Mouse (Mus musculus): Measurements from ENCODE around the gene Slc35d1. TPM values are rescaled to one million over a fixed set of nuclear protein-coding genes. Genes with fewer than 3 reads are reported as not detected.
"Not testable (repeated sequence)": the region's sequence is repeated elsewhere in the genome, so short reads cannot be mapped to it uniquely, and the experiment has no call there.

Slc35d1 gene
- polyA plus RNA-seq, 1 experiment: 9.4 TPM

DNA sequence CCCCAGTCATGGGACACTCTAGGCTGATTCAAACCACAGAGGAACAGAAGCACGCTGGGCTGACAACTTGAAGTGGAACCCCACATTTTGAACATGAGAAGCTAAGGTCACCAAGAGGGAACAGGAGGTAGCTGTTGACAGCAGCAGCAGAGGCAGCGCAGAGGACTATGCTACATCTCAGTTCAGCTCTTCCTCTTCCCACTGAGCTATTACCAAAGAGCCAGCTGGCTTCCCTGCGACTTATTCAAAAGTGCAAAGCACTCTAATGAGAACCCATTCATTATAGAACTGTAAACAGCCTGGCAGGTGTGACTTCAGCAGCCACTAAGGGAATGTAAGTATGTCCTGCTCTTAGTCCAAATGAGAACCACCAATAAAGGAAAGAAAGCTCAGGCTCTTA lies 35.4 kb downstream of the Slc35d1 start:
- H3K27ac ChIP-seq (ENCODE audit: insufficient read depth, low read length): 0 out of 2 replicates have a peak overlapping the region, but pooled peaks have one; percentile 5
- peaks cover 5% of the 10 kb centered on the region; the same call in 1 of the 2 replicates for H3K4me1 ChIP-seq (ENCODE audit: control insufficient read depth, insufficient read depth, low read length)
- no peaks in the 10 kb centered on the region for H3K27me3 ChIP-seq (ENCODE audit: control insufficient read depth, insufficient read depth, low read length)
- WGBS: 59% methylated on average over 3 of the region's 3 CpGs
- peak in 1 of 2 experiments; percentile 42 for DNase-seq
- no peak overlapping the region for H3K4me3 ChIP-seq (replicated peaks; ENCODE audit: insufficient read depth, low read depth, low read length)
- TF ChIP-seq POLR2A (IDR thresholded peaks at IDR 0.05; ENCODE audit: borderline replicate concordance, insufficient read depth, low read length): no peak
- no peak for TF ChIP-seq CTCF (IDR thresholded peaks at IDR 0.05; ENCODE audit: borderline replicate concordance, insufficient read depth, low read depth, low read length)

DNA sequence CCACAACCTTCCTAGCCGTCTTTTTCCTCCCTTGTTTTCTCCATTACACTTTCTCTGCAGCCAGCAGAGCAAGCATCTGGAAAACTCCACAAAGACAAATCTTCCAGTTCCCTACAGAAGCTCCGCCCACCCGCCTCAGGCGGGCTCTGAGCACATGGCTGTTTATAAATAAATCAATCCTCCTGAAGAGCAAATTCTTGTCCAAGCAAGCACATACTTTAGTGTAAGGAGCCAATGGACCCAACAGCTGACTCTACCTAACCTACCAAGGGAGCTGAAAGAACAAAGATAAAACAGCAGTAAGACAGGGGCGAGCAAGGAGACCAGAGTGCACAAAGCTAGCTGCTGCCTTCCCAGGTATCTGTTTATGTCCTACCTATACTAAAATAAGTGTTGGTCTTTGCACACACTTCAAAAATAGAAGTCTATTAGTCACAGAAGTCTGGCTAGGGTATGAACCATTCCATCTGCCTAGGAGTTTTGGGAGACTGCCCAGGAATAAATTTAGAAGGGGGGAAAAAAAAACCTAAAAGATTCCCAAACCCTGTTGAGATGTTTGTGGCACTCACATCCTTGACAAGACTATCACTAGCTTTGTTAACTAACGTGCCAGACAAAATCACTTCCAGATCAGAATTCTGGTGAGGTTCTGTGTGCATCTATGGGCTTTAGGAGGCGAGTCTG lies 36.2 kb downstream of the Slc35d1 start:
- TF ChIP-seq CTCF (IDR thresholded peaks at IDR 0.05; ENCODE audit: borderline replicate concordance, insufficient read depth, low read depth, low read length) (no peak), POLR2A (IDR thresholded peaks at IDR 0.05; ENCODE audit: borderline replicate concordance, insufficient read depth, low read length) (no peak)
- no peaks in the 10 kb centered on the region for H3K27me3 ChIP-seq (ENCODE audit: control insufficient read depth, insufficient read depth, low read length)
- peak; percentile 35 to 72 for DNase-seq
- 55% methylated on average over 7 of the region's 7 CpGs for WGBS
- H3K27ac ChIP-seq (ENCODE audit: insufficient read depth, low read length): 0 out of 2 replicates have a peak overlapping the region, but pooled peaks have one; percentile 5
- peaks cover 5% of the 10 kb centered on the region; the same call in 1 of the 2 replicates for H3K4me1 ChIP-seq (ENCODE audit: control insufficient read depth, insufficient read depth, low read length)
- H3K4me3 ChIP-seq (replicated peaks; ENCODE audit: insufficient read depth, low read depth, low read length): no peak overlapping the region

DNA sequence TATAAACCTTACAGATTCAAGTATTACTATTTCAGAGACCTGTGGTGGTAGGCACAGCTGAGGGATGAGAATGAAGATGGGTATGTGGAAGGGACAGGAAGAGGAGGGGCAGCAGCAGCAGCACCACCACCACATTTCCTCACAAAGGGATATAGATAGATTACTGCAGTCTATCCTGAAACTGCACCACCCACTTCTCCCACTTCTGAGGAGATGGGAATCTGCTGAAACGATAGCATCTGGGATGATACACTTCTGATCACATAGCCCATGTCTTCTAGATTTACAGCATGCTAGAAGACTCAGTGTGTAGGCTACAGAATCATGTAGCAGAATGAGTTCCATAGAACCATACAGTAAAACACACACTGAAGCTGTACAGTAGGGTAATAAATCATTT lies 37.3 kb downstream of the Slc35d1 start:
- no peak overlapping the region for H3K4me3 ChIP-seq (replicated peaks; ENCODE audit: insufficient read depth, low read depth, low read length)
- no peak overlapping the region for H3K27ac ChIP-seq (ENCODE audit: insufficient read depth, low read length)
- TF ChIP-seq POLR2A (IDR thresholded peaks at IDR 0.05; ENCODE audit: borderline replicate concordance, insufficient read depth, low read length): no peak
- TF ChIP-seq CTCF (IDR thresholded peaks at IDR 0.05; ENCODE audit: borderline replicate concordance, insufficient read depth, low read depth, low read length): no peak
- H3K4me1 ChIP-seq (ENCODE audit: control insufficient read depth, insufficient read depth, low read length): peaks cover 5% of the 10 kb centered on the region; the same call in 1 of the 2 replicates
- no peak for DNase-seq
- 94% methylated on average over 1 of the region's 1 CpGs for WGBS
- H3K27me3 ChIP-seq (ENCODE audit: control insufficient read depth, insufficient read depth, low read length): no peaks in the 10 kb centered on the region

DNA sequence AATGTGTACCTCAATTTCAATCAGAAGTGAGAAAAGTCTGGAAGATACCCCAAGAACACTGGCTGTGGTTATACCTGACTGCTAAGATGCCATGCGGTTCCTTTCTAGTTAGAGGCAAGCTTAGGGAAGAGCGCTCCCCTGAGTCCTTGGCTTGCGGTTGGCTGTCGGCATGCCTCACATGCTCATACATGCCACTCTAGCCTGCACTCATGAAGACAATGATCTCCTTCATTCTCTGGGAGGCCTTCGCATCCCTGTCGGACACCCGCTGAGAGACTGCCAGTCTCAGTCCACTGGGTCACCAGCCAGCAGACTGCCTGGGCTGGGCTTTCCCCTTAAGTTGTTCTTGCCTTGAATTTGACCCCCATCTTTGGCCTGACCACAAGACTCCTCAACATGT lies 41.0 kb downstream of the Slc35d1 start:
- Histone ChIP-seq H3K4me1 (ENCODE audit: control insufficient read depth, insufficient read depth, low read length) (peaks cover 5% of the 10 kb centered on the region; the same call in 1 of the 2 replicates), H3K27me3 (ENCODE audit: control insufficient read depth, insufficient read depth, low read length) (no peaks in the 10 kb centered on the region), H3K27ac (ENCODE audit: insufficient read depth, low read length) (no peak overlapping the region), H3K4me3 (replicated peaks; ENCODE audit: insufficient read depth, low read depth, low read length) (no peak overlapping the region)
- TF ChIP-seq CTCF (IDR thresholded peaks at IDR 0.05; ENCODE audit: borderline replicate concordance, insufficient read depth, low read depth, low read length): no peak
- TF ChIP-seq POLR2A (IDR thresholded peaks at IDR 0.05; ENCODE audit: borderline replicate concordance, insufficient read depth, low read length): no peak
- DNase-seq: peak in 1 of 2 experiments; percentile 18
- 64% methylated on average over 7 of the region's 7 CpGs for WGBS

DNA sequence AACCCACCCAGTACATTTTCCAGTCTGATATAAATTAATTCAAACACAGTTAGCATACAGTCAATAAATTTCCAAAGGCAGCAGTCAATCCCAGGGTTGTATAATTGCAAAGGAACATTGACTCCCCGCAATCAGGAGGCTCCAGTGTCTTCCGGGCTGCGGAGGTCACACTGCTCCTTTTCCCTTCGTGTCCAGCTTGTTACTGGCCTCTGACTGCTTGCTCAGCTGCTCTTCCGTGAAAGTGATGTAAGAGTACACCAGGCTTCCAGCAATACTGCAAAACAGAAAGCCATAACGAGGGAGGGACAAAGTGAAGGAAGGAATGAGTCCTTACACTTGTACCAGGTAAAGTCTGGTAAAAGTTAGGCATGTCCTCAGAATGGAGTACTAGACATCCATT lies 41.5 kb downstream of the Slc35d1 start:
- H3K4me3 ChIP-seq (replicated peaks; ENCODE audit: insufficient read depth, low read depth, low read length): no peak overlapping the region
- TF ChIP-seq POLR2A (IDR thresholded peaks at IDR 0.05; ENCODE audit: borderline replicate concordance, insufficient read depth, low read length): no peak
- TF ChIP-seq CTCF (IDR thresholded peaks at IDR 0.05; ENCODE audit: borderline replicate concordance, insufficient read depth, low read depth, low read length): no peak
- DNase-seq: no peak
- H3K27ac ChIP-seq (ENCODE audit: insufficient read depth, low read length): no peak overlapping the region
- 76% methylated on average over 6 of the region's 6 CpGs for WGBS
- H3K4me1 ChIP-seq (ENCODE audit: control insufficient read depth, insufficient read depth, low read length): peaks cover 5% of the 10 kb centered on the region; the same call in 1 of the 2 replicates
- H3K27me3 ChIP-seq (ENCODE audit: control insufficient read depth, insufficient read depth, low read length): no peaks in the 10 kb centered on the region

DNA sequence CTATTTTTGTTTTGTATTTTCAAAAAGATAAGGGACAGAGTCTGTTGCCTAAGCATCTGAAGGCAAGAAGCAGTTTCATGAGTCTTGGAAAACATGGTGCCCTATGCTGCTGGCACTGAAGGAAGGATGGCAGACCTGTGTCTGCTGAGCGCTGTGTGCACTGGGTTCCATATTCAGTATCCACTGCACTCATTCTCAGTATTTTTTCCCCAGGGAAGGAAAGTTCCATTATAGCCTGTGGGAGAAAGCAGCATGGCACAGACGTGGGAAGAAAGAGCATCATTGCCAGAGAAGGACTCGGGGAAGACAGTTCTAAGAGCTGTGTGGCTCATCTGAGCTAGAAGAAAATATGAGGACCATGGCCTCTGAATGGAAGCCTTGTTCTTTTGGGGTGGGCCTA lies 43.7 kb downstream of the Slc35d1 start:
- no peak for DNase-seq
- Histone ChIP-seq H3K4me1 (ENCODE audit: control insufficient read depth, insufficient read depth, low read length) (no peaks in the 10 kb centered on the region), H3K27ac (ENCODE audit: insufficient read depth, low read length) (no peak overlapping the region), H3K27me3 (ENCODE audit: control insufficient read depth, insufficient read depth, low read length) (no peaks in the 10 kb centered on the region), H3K4me3 (replicated peaks; ENCODE audit: insufficient read depth, low read depth, low read length) (no peak overlapping the region)
- no peak for TF ChIP-seq CTCF (IDR thresholded peaks at IDR 0.05; ENCODE audit: borderline replicate concordance, insufficient read depth, low read depth, low read length)
- no peak for TF ChIP-seq POLR2A (IDR thresholded peaks at IDR 0.05; ENCODE audit: borderline replicate concordance, insufficient read depth, low read length)
- WGBS: 88% methylated on average over 3 of the region's 3 CpGs

DNA sequence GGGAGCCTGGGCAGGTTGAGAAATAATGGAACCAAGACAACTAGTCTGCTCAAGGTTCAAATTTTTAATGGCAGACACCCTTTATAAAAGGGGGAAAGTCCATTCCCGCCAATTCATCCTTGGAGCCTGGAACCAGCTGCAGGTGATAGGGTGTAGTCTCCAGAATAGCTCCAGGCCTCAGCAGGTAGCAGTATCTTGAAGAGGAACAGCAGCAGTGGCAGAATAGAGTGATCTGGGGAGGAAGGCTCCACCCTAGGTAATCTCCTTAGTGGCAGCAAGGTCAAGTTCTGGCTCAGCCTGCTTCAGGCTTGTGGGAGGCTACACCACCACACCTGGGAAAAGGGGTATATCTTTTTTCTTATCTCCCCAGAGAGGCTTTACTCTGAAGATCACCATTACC lies 48.8 kb downstream of the Slc35d1 start:
- WGBS: 100% methylated on average over 1 of the region's 1 CpGs
- not testable (repeated sequence) for H3K27me3 ChIP-seq (ENCODE audit: control insufficient read depth, insufficient read depth, low read length); H3K27ac ChIP-seq (ENCODE audit: insufficient read depth, low read length)

DNA sequence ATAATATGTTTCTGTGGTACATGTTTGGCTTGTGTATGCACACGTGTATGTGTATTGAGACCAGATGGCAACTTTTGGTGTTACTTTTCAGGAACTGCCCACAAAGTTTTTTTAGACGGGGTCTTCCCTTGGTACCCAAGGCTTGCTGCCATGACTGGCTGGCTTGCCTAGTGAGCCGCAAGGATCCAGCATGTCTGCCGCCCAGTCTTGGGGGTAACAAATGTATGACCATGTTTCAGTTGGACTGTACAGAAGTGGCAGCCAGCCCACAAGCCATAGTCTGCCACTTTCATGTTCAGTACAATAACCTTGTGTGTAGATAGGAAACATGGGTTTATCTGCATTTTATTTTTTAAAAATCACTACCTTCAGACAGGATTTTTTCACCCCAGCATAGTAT lies 56.2 kb downstream of the Slc35d1 start:
- no peaks in the 10 kb centered on the region for H3K4me1 ChIP-seq (ENCODE audit: control insufficient read depth, insufficient read depth, low read length)
- TF ChIP-seq POLR2A (IDR thresholded peaks at IDR 0.05; ENCODE audit: borderline replicate concordance, insufficient read depth, low read length) (no peak), CTCF (IDR thresholded peaks at IDR 0.05; ENCODE audit: borderline replicate concordance, insufficient read depth, low read depth, low read length) (no peak)
- no peak overlapping the region for H3K27ac ChIP-seq (ENCODE audit: insufficient read depth, low read length)
- H3K27me3 ChIP-seq (ENCODE audit: control insufficient read depth, insufficient read depth, low read length): no peaks in the 10 kb centered on the region
- no peak overlapping the region for H3K4me3 ChIP-seq (replicated peaks; ENCODE audit: insufficient read depth, low read depth, low read length)
- WGBS: 89% methylated on average over 4 of the region's 4 CpGs
- no peak for DNase-seq

More for the DNA sequence above, 48.8 kb downstream of the Slc35d1 start:
- not testable (repeated sequence) for H3K4me3 ChIP-seq (replicated peaks; ENCODE audit: insufficient read depth, low read depth, low read length); DNase-seq; H3K4me1 ChIP-seq (ENCODE audit: control insufficient read depth, insufficient read depth, low read length)

All from cerebellum, adult 2 months (tissue).